Mouse (Mus musculus): Measurements from ENCODE around the gene Efhd1. TPM values are rescaled to one million over a fixed set of nuclear protein-coding genes. Genes with fewer than 3 reads are reported as not detected.

Efhd1 gene
- polyA plus RNA-seq, 1 experiment, result 1.9 TPM

DNA sequence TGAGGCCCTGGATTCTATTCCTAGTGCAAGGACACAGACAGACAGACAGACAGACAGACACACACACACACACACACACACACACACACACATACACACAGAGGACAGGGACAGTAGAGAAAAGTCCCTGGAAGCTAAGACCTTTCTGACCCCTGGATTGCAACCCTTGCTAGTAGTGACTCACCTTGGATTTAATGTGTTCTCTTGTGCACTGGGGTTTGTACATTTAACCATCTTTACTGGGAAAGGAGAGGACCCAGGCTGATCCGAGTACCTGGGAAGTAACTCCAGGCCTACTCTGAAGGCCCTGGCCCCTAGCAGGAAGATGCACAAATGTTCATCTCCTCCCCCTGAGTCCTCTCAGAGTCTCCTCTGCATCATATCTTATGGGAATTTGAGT is 7.4 kb downstream of the Efhd1 start:
- Histone ChIP-seq H3K4me3 (ENCODE audit: low read depth, low read length) (no peak overlapping the region), H3K9me3 (replicated peaks; ENCODE audit: control insufficient read depth, insufficient read depth, low read length, poor library complexity, severe bottlenecking) (no peaks in the 10 kb centered on the region), H3K36me3 (ENCODE audit: control insufficient read depth, insufficient read depth, low read length, poor library complexity, severe bottlenecking) (no peaks in the 10 kb centered on the region), H3K4me1 (ENCODE audit: control insufficient read depth, insufficient read depth, low read length) (no peaks in the 10 kb centered on the region), H3K27me3 (ENCODE audit: control insufficient read depth, insufficient read depth, low read length, poor library complexity, severe bottlenecking) (no peaks in the 10 kb centered on the region), H3K9ac (ENCODE audit: low read depth, poor library complexity, severe bottlenecking) (no peak overlapping the region), H3K27ac (ENCODE audit: insufficient read depth, low read length) (no peak overlapping the region)
- no peak for TF ChIP-seq EP300 (IDR thresholded peaks at IDR 0.05; ENCODE audit: insufficient read depth, low read depth, low read length)
- TF ChIP-seq POLR2A (IDR thresholded peaks at IDR 0.05; ENCODE audit: insufficient read depth, low read length), result no peak
- no peak for TF ChIP-seq CTCF (IDR thresholded peaks at IDR 0.05; ENCODE audit: low read depth, low read length)

DNA sequence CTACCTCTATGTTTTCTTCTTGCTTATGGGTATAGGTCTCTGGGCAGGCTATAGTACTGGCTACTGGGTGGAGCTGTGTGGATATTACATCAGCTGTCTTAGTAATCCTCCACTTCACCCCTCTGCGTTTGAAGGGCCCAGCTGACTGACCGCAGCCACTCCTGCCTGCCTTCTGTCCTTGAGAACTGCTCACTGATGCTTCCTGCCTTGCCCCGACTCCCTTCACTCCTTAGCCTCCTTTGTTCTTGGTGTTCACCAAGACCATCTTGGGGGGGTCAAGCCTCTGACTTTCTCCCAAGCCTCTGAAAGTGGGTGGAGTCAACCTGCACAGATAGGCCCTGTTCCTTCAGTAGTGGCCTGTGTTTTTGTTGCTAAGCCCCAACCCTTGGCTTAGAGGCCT is 8.3 kb downstream of the Efhd1 start:
- Histone ChIP-seq H3K9ac (ENCODE audit: low read depth, poor library complexity, severe bottlenecking) (no peak overlapping the region), H3K27me3 (ENCODE audit: control insufficient read depth, insufficient read depth, low read length, poor library complexity, severe bottlenecking) (no peaks in the 10 kb centered on the region), H3K4me1 (ENCODE audit: control insufficient read depth, insufficient read depth, low read length) (no peaks in the 10 kb centered on the region), H3K9me3 (replicated peaks; ENCODE audit: control insufficient read depth, insufficient read depth, low read length, poor library complexity, severe bottlenecking) (no peaks in the 10 kb centered on the region), H3K27ac (ENCODE audit: insufficient read depth, low read length) (no peak overlapping the region), H3K36me3 (ENCODE audit: control insufficient read depth, insufficient read depth, low read length, poor library complexity, severe bottlenecking) (no peaks in the 10 kb centered on the region), H3K4me3 (ENCODE audit: low read depth, low read length) (no peak overlapping the region)
- TF ChIP-seq POLR2A (IDR thresholded peaks at IDR 0.05; ENCODE audit: insufficient read depth, low read length), result no peak
- TF ChIP-seq EP300 (IDR thresholded peaks at IDR 0.05; ENCODE audit: insufficient read depth, low read depth, low read length), result no peak
- no peak for TF ChIP-seq CTCF (IDR thresholded peaks at IDR 0.05; ENCODE audit: low read depth, low read length)

DNA sequence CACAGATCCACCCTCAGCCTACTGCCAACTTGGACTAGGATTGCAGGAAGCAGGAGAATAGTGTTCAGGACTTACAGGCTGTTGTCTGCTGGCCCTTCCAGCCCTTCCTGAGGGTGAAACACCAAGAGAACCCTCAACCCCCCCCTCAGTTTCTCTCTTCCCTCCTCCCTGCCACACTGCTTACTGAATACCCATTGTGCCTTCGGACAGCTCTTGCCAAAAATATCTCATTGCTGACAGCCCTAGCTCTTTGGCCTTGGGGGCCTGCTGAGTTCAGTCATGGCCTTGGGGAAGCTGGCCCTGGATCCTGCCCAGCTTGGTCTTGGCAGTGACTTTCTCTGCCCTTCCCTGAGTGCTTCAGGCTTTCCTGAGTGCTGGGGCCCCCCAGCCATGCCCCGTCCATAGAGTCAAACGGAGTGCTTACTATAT is 9.4 kb downstream of the Efhd1 start:
- TF ChIP-seq CTCF (IDR thresholded peaks at IDR 0.05; ENCODE audit: low read depth, low read length) (no peak), POLR2A (IDR thresholded peaks at IDR 0.05; ENCODE audit: insufficient read depth, low read length) (no peak), EP300 (IDR thresholded peaks at IDR 0.05; ENCODE audit: insufficient read depth, low read depth, low read length) (no peak)
- Histone ChIP-seq H3K4me3 (ENCODE audit: low read depth, low read length) (no peak overlapping the region), H3K27ac (ENCODE audit: insufficient read depth, low read length) (no peak overlapping the region), H3K9ac (ENCODE audit: low read depth, poor library complexity, severe bottlenecking) (no peak overlapping the region), H3K36me3 (ENCODE audit: control insufficient read depth, insufficient read depth, low read length, poor library complexity, severe bottlenecking) (no peaks in the 10 kb centered on the region), H3K9me3 (replicated peaks; ENCODE audit: control insufficient read depth, insufficient read depth, low read length, poor library complexity, severe bottlenecking) (no peaks in the 10 kb centered on the region), H3K4me1 (ENCODE audit: control insufficient read depth, insufficient read depth, low read length) (no peaks in the 10 kb centered on the region), H3K27me3 (ENCODE audit: control insufficient read depth, insufficient read depth, low read length, poor library complexity, severe bottlenecking) (no peaks in the 10 kb centered on the region)

DNA sequence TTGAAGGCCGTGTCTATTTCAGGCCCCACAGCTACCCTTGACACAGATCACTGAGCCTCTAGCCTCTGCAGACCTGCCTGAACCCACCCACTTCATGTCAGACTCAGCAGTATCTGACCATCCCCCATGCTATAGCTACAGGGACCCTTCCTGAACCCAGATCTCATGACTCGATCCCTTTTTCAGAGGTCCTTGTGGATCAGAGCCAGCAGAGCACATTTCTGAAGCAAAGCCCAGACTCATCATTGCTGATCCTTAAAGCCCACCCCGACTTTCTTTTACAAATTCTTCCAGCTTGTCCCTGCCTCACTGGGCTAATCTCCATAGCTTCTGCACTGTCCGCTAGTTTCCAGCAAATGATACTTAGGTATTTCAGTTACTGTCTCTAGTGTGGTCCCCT is 10.0 kb downstream of the Efhd1 start:
- H3K9me3 ChIP-seq (replicated peaks; ENCODE audit: control insufficient read depth, insufficient read depth, low read length, poor library complexity, severe bottlenecking), result no peaks in the 10 kb centered on the region
- H3K27ac ChIP-seq (ENCODE audit: insufficient read depth, low read length), result no peak overlapping the region
- no peak for TF ChIP-seq CTCF (IDR thresholded peaks at IDR 0.05; ENCODE audit: low read depth, low read length)
- TF ChIP-seq POLR2A (IDR thresholded peaks at IDR 0.05; ENCODE audit: insufficient read depth, low read length), result no peak
- TF ChIP-seq EP300 (IDR thresholded peaks at IDR 0.05; ENCODE audit: insufficient read depth, low read depth, low read length), result no peak
- no peak overlapping the region for H3K4me3 ChIP-seq (ENCODE audit: low read depth, low read length)
- H3K27me3 ChIP-seq (ENCODE audit: control insufficient read depth, insufficient read depth, low read length, poor library complexity, severe bottlenecking), result no peaks in the 10 kb centered on the region
- no peak overlapping the region for H3K9ac ChIP-seq (ENCODE audit: low read depth, poor library complexity, severe bottlenecking)
- no peaks in the 10 kb centered on the region for H3K4me1 ChIP-seq (ENCODE audit: control insufficient read depth, insufficient read depth, low read length)
- H3K36me3 ChIP-seq (ENCODE audit: control insufficient read depth, insufficient read depth, low read length, poor library complexity, severe bottlenecking), result no peaks in the 10 kb centered on the region

DNA sequence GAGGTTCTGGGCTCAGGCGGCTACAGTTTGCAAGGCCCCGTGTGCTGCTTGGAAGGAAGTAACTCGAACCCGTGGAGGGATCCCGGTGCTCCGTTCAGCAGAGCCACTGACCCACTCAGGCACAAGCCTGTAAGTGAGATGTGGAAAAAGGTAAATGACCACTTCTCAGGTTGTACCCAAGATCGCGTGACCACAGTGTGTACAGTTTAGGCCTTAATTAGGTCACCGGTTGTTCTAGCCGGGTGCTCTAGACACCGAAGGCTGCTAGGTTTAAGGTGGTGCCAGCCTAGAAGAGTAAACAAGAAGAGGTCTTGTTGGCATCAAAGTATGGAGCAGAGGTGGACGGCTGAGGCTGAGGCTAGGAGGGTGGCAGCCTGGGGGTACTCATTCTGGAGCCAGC is 11.0 kb downstream of the Efhd1 start:
- H3K4me3 ChIP-seq (ENCODE audit: low read depth, low read length), result no peak overlapping the region
- TF ChIP-seq EP300 (IDR thresholded peaks at IDR 0.05; ENCODE audit: insufficient read depth, low read depth, low read length), result no peak
- TF ChIP-seq POLR2A (IDR thresholded peaks at IDR 0.05; ENCODE audit: insufficient read depth, low read length), result no peak
- TF ChIP-seq CTCF (IDR thresholded peaks at IDR 0.05; ENCODE audit: low read depth, low read length), result no peak
- H3K27me3 ChIP-seq (ENCODE audit: control insufficient read depth, insufficient read depth, low read length, poor library complexity, severe bottlenecking), result no peaks in the 10 kb centered on the region
- H3K27ac ChIP-seq (ENCODE audit: insufficient read depth, low read length), result no peak overlapping the region
- H3K36me3 ChIP-seq (ENCODE audit: control insufficient read depth, insufficient read depth, low read length, poor library complexity, severe bottlenecking), result no peaks in the 10 kb centered on the region
- H3K9me3 ChIP-seq (replicated peaks; ENCODE audit: control insufficient read depth, insufficient read depth, low read length, poor library complexity, severe bottlenecking), result no peaks in the 10 kb centered on the region
- H3K4me1 ChIP-seq (ENCODE audit: control insufficient read depth, insufficient read depth, low read length), result no peaks in the 10 kb centered on the region
- H3K9ac ChIP-seq (ENCODE audit: low read depth, poor library complexity, severe bottlenecking), result no peak overlapping the region

DNA sequence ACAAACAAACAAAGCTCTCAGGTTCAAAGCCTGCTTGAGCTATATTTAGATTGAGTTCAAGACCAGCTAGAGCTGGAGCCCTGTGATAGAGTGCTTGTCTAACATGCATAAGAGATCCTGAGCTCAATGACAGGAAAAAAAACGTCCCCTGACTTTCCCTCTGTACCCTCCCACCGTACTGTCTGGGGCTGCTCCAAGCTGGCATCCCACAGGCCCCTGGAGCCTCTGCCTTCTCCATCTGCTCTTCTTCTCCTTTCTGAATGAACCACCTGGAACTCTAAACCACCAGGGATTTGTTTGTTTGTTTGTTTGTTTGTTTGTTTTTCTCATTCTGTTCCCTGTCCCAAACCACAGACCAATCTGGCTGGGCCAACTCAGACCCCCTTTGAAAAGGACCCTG is 11.9 kb downstream of the Efhd1 start:
- H3K4me3 ChIP-seq (ENCODE audit: low read depth, low read length), result no peak overlapping the region
- H3K27ac ChIP-seq (ENCODE audit: insufficient read depth, low read length), result no peak overlapping the region

More for the DNA sequence above, 11.9 kb downstream of the Efhd1 start:
- Histone ChIP-seq H3K9ac (ENCODE audit: low read depth, poor library complexity, severe bottlenecking) (no peak overlapping the region), H3K27me3 (ENCODE audit: control insufficient read depth, insufficient read depth, low read length, poor library complexity, severe bottlenecking) (no peaks in the 10 kb centered on the region), H3K4me1 (ENCODE audit: control insufficient read depth, insufficient read depth, low read length) (no peaks in the 10 kb centered on the region), H3K9me3 (replicated peaks; ENCODE audit: control insufficient read depth, insufficient read depth, low read length, poor library complexity, severe bottlenecking) (no peaks in the 10 kb centered on the region), H3K36me3 (ENCODE audit: control insufficient read depth, insufficient read depth, low read length, poor library complexity, severe bottlenecking) (no peaks in the 10 kb centered on the region)
- TF ChIP-seq EP300 (IDR thresholded peaks at IDR 0.05; ENCODE audit: insufficient read depth, low read depth, low read length) (no peak), POLR2A (IDR thresholded peaks at IDR 0.05; ENCODE audit: insufficient read depth, low read length) (no peak), CTCF (IDR thresholded peaks at IDR 0.05; ENCODE audit: low read depth, low read length) (no peak)

Measured in ES-Bruce4 (cell line).